Mouse (Mus musculus) heart, embryonic 10.5 days (tissue): ENCODE measurements at regions not wholly inside any gene's neighbourhood (a gene's known extent, or its start where the extent isn't known, plus 50 kb on each side); places are given as distances from the start of the nearest gene placed in this dataset.

Experiments
- DNase-seq: peaks from one replicate; pipeline ENCODE4 v3.0.0-alpha.2; 2017; ENCODE audit warnings: low spot score
- H3K27ac ChIP-seq: fragments of 300-500 bp; sonication (generic); 2 replicates; pipeline ENCODE4 v1.5.1; 2016; ENCODE audit warnings: mild to moderate bottlenecking
- H3K27me3 ChIP-seq: fragments of 300-500 bp; sonication (generic); 2 replicates; pipeline ENCODE4 v1.6.1; 2016; ENCODE audit warnings: mild to moderate bottlenecking; ENCODE audit not compliant: poor library complexity, insufficient read depth, severe bottlenecking
- H3K36me3 ChIP-seq: fragments of 300-500 bp; sonication (generic); 2 replicates; pipeline ENCODE4 v1.6.1; 2016; ENCODE audit warnings: mild to moderate bottlenecking, moderate library complexity
- H3K4me1 ChIP-seq: fragments of 300-500 bp; sonication (generic); 2 replicates; pipeline ENCODE4 v1.6.1; 2016; ENCODE audit warnings: mild to moderate bottlenecking
- H3K4me3 ChIP-seq: fragments of 300-500 bp; sonication (generic); 2 replicates; pipeline ENCODE4 v1.5.1; 2016; ENCODE audit warnings: mild to moderate bottlenecking, moderate library complexity
- H3K9me3 ChIP-seq: fragments of 300-500 bp; sonication (generic); 2 replicates; pipeline ENCODE4 v1.6.1; 2016; ENCODE audit warnings: mild to moderate bottlenecking, moderate library complexity
- whole genome bisulfite sequencing: fragments of 180-500 bp; shearing (Covaris S2); methylation state at CpG from one replicate; pipeline ENCODE4 v1.1.7; 2016; 5-methylcytosine and 5-hydroxymethylcytosine counted together

DNA sequence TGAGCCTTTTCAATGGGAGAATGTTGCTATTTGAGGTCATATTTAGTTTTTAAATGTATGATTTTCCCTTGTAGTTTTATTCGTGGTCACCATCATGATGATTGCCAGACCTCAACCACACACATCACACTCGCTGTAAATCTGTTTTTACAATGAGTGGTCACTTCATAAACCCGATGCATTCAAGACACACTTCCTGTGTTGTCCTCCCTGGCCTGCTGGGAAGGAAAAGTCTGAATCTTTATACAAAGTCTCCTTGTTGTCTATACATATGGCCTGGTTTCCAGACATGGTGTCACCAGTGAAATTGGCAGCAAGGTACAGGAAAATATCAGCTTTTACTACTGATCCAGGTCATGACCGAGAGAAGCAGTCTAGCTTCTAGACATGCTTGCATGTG lies 230.7 kb upstream of the P2ry1 start:
- H3K4me1 ChIP-seq = no peaks in the 10 kb centered on the region
- H3K4me3 ChIP-seq = no peak overlapping the region
- no peak for DNase-seq
- no peak overlapping the region for H3K27ac ChIP-seq
- H3K27me3 ChIP-seq = no peaks in the 10 kb centered on the region
- no peaks in the 10 kb centered on the region for H3K36me3 ChIP-seq
- WGBS = 70% methylated on average over 4 of the region's 4 CpGs
- H3K9me3 ChIP-seq = no peaks in the 10 kb centered on the region

DNA sequence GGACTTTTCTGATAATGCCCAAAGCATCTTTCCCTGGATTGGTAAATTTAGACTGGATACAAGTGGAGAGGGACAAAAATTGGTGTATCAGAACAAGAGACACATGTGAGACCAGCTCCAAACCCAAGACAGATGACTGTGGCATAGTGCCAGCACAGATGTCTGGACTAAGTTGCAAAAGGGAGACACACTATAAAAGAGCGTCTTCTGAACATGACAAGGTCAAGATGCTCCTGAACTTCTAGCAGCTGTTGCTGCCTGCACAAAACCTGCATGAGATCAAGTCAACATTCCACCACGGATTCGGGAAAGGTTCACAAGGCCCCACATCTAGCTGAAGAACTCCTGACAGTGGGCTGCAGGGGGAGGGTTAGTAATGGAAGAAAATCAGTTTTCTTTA lies 229.2 kb upstream of the P2ry1 start:
- H3K4me3 ChIP-seq = no peak overlapping the region
- 76% methylated on average over 3 of the region's 3 CpGs for WGBS
- no peak for DNase-seq
- no peak overlapping the region for H3K27ac ChIP-seq
- no peaks in the 10 kb centered on the region for H3K27me3 ChIP-seq
- no peaks in the 10 kb centered on the region for H3K4me1 ChIP-seq
- H3K9me3 ChIP-seq = no peaks in the 10 kb centered on the region
- H3K36me3 ChIP-seq = no peaks in the 10 kb centered on the region

DNA sequence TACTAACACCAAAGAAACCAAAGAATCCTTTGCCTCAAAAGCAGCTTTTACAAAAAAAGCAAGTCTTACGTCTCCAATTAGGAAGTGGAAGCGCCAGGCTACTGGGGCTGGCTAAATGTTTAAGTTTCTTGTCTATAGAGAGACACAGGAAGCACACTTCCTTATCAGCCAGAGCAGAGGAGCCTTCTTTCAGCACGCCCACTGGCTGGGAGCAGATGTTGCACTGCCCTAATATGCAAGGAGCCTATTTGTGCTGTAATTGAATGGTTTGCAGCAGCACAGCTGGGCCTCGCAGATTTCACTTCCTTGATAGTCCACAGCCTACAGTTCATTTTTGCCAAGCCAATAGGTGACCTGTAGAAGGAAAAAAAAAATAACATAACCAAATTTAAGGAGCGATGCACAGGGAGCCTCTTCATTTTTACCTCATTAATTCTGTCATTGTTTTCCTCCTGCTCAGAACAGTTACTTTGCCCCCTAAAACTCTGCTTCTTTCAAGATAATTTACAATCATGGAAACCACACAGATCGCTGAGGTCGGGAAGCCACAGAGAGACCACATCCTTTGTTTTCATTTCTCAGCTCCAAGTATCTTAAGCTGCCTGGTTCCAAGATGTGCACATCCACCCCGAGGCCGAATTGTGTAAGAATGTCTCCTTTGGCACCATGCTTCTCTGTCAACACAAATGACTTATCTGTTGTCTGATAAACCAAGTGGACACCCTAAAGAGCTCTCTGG lies 217.3 kb upstream of the P2ry1 start:
- DNase-seq = peak; percentile 96
- no peaks in the 10 kb centered on the region for H3K9me3 ChIP-seq
- no peak overlapping the region for H3K4me3 ChIP-seq
- no peaks in the 10 kb centered on the region for H3K36me3 ChIP-seq
- H3K27ac ChIP-seq = peak overlapping the region; percentile 69
- H3K27me3 ChIP-seq = no peaks in the 10 kb centered on the region
- 32% methylated on average over 9 of the region's 9 CpGs for WGBS
- peaks cover 7% of the 10 kb centered on the region; the same call in 1 of the 2 replicates for H3K4me1 ChIP-seq

DNA sequence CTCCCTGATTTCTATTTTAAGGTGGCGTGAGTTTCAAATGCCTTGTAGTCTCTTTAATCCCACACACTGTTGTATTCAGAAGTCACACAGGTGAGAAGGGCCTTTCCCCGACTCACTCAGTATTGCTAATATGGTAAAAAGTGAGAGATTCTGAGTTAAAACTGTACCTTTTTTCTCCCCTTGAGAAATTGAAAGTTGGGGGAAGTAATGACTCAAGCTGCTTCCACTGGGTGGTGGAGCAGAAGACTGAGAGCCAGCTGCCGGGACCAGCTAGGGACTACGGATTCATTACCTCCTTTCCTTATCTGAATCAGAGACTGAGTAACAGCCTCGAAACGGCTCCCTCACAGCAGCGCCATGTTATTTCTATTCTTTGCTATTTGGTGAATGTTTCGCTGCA lies 214.6 kb upstream of the P2ry1 start:
- Histone ChIP-seq H3K27ac (no peak overlapping the region), H3K27me3 (no peaks in the 10 kb centered on the region), H3K4me3 (no peak overlapping the region), H3K9me3 (no peaks in the 10 kb centered on the region), H3K36me3 (no peaks in the 10 kb centered on the region), H3K4me1 (peaks cover 7% of the 10 kb centered on the region; the same call in 1 of the 2 replicates)
- no peak for DNase-seq
- 53% methylated on average over 8 of the region's 8 CpGs for WGBS

DNA sequence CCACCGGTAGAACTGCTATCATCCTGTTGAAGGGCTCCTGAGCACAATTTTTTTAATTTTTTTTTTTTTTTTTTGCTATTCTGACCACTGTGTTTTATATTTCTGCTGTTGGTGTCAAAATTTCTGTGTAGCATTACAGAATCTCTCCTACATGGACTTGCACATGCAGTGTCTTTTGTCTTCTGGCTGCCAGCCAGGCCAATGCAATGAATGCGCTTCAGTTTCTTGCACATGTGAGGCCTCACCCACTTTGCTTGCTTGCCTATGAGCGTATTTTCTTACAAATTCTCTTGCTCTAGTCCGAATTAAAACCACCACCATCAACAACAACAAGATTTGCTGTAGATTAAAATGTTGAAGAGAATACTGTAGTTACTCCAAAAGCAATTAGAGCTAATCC lies 213.2 kb upstream of the P2ry1 start:
- H3K27ac ChIP-seq = no peak overlapping the region

DNA sequence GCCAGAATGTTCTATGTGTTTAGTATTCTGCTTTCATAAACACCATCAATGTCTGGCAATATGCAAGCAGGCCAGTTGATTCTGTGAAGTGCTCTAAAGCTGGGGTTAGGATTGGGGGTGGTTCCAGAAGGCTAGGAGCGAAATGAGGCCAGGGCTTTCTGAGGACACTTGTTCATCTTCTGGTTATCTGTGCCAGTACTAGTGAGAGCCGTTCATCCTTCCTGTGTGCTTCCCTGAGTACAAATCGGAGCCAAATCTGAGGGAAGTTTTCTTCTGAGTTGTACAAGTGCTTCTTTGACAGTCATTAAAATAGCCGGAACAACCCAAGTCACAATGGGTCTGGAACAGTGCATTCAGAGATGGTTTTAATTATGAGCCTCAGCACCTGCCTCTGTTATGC lies 210.4 kb upstream of the P2ry1 start:
- WGBS = 75% methylated on average over 4 of the region's 4 CpGs
- no peak for DNase-seq
- H3K27ac ChIP-seq = no peak overlapping the region
- H3K9me3 ChIP-seq = no peaks in the 10 kb centered on the region
- no peak overlapping the region for H3K4me3 ChIP-seq
- no peaks in the 10 kb centered on the region for H3K27me3 ChIP-seq
- no peaks in the 10 kb centered on the region for H3K4me1 ChIP-seq
- no peaks in the 10 kb centered on the region for H3K36me3 ChIP-seq

More for the DNA sequence above, 213.2 kb upstream of the P2ry1 start:
- WGBS = 79% methylated on average over 4 of the region's 4 CpGs
- Histone ChIP-seq H3K4me3 (no peak overlapping the region), H3K27me3 (no peaks in the 10 kb centered on the region), H3K9me3 (no peaks in the 10 kb centered on the region), H3K4me1 (peaks cover 7% of the 10 kb centered on the region; the same call in 1 of the 2 replicates), H3K36me3 (no peaks in the 10 kb centered on the region)
- no peak for DNase-seq

DNA sequence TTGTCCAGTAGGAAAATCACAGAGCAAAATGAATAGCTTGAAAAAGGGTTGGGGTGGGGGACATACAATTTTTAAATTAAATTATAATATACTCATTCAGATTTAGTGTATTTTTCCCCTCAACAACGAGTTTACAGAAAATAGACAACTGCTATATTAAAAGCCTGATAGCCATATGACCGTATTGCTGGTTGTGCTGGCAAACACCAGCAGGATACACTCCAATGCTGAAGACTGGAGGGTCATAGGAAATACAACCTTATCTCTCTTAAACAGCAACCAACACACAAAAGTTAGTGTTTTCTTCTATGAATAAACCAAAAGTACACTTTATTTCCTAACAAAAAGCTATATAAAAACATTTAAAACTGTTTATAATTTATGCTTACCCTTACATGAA lies 206.4 kb upstream of the P2ry1 start:
- no peaks in the 10 kb centered on the region for H3K27me3 ChIP-seq
- H3K4me3 ChIP-seq = no peak overlapping the region
- WGBS = 66% methylated on average over 2 of the region's 2 CpGs
- H3K27ac ChIP-seq = no peak overlapping the region
- H3K4me1 ChIP-seq = no peaks in the 10 kb centered on the region
- no peak for DNase-seq
- no peaks in the 10 kb centered on the region for H3K9me3 ChIP-seq
- no peaks in the 10 kb centered on the region for H3K36me3 ChIP-seq

DNA sequence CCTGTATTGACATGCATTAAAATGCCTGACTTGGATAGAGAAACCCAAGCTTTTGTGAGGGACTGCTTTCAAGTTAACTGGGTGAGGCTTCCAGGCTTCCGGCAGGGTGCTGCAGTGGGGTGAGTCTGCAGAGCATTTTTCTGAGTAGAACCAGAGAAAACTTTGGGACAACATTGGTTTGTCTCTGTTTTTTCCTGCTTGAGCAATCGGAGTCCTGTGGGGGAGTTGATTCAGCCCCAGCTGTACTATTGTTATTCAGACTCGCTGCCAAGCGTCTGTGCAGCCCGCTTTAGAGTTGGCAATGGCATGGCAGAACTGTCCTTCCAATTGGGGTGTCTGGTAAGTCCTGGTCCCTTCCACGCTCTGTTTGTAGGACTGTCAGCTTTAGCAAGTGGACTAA lies 204.8 kb upstream of the P2ry1 start:
- Histone ChIP-seq H3K27me3 (no peaks in the 10 kb centered on the region), H3K27ac (no peak overlapping the region), H3K4me1 (no peaks in the 10 kb centered on the region), H3K9me3 (no peaks in the 10 kb centered on the region), H3K4me3 (no peak overlapping the region), H3K36me3 (no peaks in the 10 kb centered on the region)
- 80% methylated on average over 6 of the region's 6 CpGs for WGBS
- no peak for DNase-seq

DNA sequence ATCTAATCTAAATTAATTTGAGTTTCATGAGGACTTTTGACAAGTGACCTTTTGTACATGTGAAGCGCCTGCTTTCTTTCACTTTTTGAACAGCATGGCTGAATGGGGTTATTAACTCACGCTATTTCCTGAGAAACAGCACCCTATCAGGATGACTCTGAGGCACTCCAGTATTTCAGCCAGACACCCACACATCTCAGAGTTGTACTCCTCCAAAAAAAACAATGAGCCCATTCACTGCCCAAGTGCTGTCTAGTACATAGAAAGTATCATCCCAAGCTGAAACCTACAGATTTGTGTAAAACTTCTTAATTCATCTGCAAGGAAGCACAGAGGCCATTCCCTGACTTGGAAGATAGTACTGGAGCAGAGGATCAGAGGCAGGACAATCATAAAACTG lies 204.1 kb upstream of the P2ry1 start:
- H3K4me1 ChIP-seq = no peaks in the 10 kb centered on the region
- no peaks in the 10 kb centered on the region for H3K36me3 ChIP-seq
- H3K9me3 ChIP-seq = no peaks in the 10 kb centered on the region
- DNase-seq = no peak
- 80% methylated on average over 2 of the region's 2 CpGs for WGBS
- H3K27ac ChIP-seq = no peak overlapping the region
- no peak overlapping the region for H3K4me3 ChIP-seq
- no peaks in the 10 kb centered on the region for H3K27me3 ChIP-seq

DNA sequence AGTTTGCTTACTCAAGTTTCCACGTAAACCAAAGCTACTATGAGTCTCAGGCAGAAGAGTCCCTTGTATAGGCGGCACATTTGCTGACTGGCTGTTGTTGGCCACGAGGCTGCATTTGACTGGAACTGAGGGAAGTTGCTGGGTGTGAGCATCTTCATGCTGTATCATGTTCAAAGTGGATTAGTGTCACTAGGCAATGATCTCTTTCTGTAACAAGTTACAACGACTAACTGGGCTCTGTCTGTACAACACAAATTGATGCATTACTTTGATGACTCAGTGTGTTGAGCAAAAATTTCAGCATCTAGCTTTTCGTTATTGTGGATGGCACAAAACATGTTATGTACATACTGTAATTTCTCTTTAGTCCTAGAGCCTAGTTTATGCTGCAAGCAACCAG lies 203.7 kb upstream of the P2ry1 start:
- 84% methylated on average over 5 of the region's 5 CpGs for WGBS
- Histone ChIP-seq H3K4me3 (no peak overlapping the region), H3K36me3 (no peaks in the 10 kb centered on the region), H3K27me3 (no peaks in the 10 kb centered on the region), H3K4me1 (no peaks in the 10 kb centered on the region), H3K9me3 (no peaks in the 10 kb centered on the region), H3K27ac (no peak overlapping the region)
- DNase-seq = no peak

DNA sequence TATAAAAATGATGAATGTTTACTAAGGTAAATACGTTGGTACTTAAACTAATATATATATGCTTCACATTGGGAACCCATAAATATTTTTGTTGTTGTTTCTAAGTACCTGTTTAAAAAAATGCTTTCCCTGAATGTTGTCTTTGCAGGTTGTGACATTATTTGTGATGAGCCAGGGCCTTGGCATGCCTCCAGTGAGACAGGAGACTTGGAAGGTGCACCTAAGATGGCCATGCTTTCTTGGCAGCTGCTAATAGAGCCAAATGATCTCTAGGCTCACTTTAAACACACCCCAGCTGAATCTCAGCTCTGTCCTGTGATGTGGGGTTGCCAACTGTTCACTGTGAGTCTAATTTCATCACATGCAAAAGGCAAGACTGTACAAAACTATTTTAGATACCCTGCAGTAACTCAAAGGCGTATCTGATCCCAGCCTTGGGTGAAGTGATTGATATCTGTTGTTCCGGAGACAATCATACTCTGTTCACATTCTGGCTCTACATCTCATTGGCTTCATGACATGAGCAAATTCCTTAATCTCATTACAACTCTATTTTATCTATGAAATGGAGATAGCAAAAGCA lies 197.8 kb upstream of the P2ry1 start:
- WGBS = 90% methylated on average over 3 of the region's 3 CpGs
- Histone ChIP-seq H3K27ac (no peak overlapping the region), H3K9me3 (no peaks in the 10 kb centered on the region), H3K4me1 (no peaks in the 10 kb centered on the region), H3K27me3 (no peaks in the 10 kb centered on the region), H3K36me3 (no peaks in the 10 kb centered on the region), H3K4me3 (no peak overlapping the region)
- no peak for DNase-seq

DNA sequence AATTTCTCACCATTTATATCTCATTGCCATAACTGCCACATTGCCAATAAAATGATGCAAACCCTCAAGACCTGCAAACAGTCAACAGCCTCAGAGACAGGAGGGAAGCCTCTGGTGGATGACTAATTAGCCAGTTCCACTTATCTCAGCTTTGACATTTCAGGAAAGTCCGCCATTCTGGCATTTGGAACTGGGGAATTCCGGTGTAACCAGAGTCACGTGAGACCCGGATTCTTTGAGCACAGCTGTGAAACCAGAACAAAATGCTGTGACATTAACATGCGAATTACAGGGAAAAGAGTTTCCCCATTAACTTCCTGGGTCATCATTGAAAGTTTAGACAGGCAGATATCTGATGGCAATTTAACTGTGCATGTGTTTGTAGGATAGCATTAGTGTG lies 190.7 kb upstream of the P2ry1 start:
- Histone ChIP-seq H3K4me1 (no peaks in the 10 kb centered on the region), H3K9me3 (no peaks in the 10 kb centered on the region), H3K36me3 (no peaks in the 10 kb centered on the region), H3K27ac (no peak overlapping the region), H3K4me3 (no peak overlapping the region), H3K27me3 (no peaks in the 10 kb centered on the region)
- WGBS = 51% methylated on average over 5 of the region's 5 CpGs
- no peak for DNase-seq

DNA sequence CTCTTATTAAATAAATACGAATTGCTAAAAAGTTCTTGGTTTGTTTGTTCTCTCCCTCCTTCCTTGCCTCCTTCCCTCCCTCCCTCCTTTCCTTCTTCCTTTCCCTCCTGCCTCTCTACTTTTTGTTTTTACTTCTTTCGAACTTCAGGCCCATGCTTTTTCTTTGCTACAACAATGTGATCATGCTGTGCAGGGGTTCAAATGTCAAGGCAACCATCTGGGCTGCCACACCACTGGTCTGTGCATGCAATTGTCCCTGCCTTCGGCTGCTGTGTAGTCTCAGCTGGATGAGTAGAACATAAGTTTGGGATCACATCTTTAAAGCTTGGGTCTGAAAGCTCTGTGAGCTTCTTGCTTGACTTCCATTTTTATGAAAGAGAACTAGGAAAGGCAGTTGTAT lies 189.1 kb upstream of the P2ry1 start:
- no peak overlapping the region for H3K4me3 ChIP-seq
- no peaks in the 10 kb centered on the region for H3K36me3 ChIP-seq
- 66% methylated on average over 3 of the region's 3 CpGs for WGBS
- H3K4me1 ChIP-seq = no peaks in the 10 kb centered on the region
- DNase-seq = no peak
- no peaks in the 10 kb centered on the region for H3K9me3 ChIP-seq
- H3K27ac ChIP-seq = no peak overlapping the region
- H3K27me3 ChIP-seq = no peaks in the 10 kb centered on the region
